Mouse (Mus musculus): ENCODE results near the gene Robo4. TPM values are rescaled to one million over a fixed set of nuclear protein-coding genes. Genes with fewer than 3 reads are reported as not detected.

The Robo4 gene
- polyA plus RNA-seq, 1 experiment from 2014 or later, result 4.5 TPM

DNA sequence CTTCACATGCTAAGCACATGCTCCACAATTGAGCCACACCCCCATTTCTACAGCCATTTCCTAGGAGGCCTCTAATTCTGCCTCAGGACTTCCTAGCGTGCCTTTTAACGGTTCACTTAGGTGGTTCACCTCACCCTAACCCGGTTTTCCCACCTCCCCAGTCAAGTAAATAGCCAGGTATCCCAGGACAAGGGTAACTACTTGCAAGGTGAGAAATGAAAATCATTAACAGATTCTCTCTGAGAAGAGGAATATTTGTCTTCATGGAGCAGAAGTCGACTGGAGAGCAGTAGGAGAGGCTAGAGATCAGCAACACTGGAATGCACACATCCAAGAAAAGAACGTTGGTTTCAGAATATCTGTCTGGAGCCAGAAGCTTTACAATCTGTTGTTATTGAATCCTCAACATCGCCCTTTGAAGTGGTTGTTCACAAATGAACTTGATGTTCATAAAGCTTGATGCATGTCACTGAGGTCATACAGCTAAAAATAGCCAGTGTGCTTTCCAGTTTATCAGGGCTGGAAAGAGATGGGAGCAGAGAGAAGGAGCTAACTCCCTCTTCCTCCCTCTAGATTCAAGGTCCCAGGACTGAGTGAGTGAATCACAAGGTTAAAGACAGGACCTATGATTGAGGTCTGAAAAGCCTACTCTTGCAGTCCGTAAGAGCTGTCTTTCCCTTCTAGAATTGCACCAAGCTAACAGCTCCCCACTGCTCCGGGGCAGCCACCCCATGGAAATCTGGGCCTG, 8.2 kb downstream of the Robo4 start:
- ATAC-seq (ENCODE audit: low FRiP score, low TSS enrichment) (no peak), DNase-seq (no peak)
- Histone ChIP-seq H3K4me3 (replicated peaks; ENCODE audit: low read depth, low read length) (no peak overlapping the region), H3K4me1 (ENCODE audit: control insufficient read depth, insufficient read depth, low read length) (no peaks in the 10 kb centered on the region), H3K4me2 (ENCODE audit: low read length) (no peak overlapping the region), H3K27me3 (ENCODE audit: control insufficient read depth, insufficient read depth, low read length) (no peaks in the 10 kb centered on the region), H3K9me3 (ENCODE audit: control insufficient read depth, low read length) (no peaks in the 10 kb centered on the region), H3K9ac (replicated peaks; ENCODE audit: low read length) (no peak overlapping the region), H3K27ac (replicated peaks; ENCODE audit: low read depth, low read length) (no peak overlapping the region), H3K36me3 (ENCODE audit: control insufficient read depth, insufficient read depth, low read length) (no peaks in the 10 kb centered on the region)
- WGBS, result 81% methylated on average over 8 of the region's 8 CpGs

DNA sequence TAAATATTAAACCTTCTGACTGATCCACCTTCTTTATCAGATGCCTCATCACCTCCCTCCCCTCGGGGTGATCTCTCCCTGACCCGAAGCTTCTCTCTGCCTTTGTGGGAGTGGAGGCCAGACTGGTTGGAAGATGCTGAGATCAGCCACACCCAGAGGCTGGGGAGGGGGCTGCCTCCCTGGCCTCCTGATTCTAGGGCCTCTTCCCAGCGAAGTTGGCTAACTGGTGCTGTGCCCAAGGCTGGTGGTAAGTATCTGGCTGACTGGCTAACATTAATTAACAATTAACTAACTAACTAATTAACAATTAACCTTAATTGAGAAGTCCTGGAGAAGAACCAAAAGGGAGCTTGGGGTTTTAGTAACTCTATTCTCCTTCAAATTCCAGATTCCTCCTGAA, 11.3 kb downstream of the Robo4 start:
- no peak overlapping the region for H3K27ac ChIP-seq (replicated peaks; ENCODE audit: low read depth, low read length)
- H3K9ac ChIP-seq (replicated peaks; ENCODE audit: low read length), result no peak overlapping the region
- no peak for DNase-seq
- H3K9me3 ChIP-seq (ENCODE audit: control insufficient read depth, low read length), result no peaks in the 10 kb centered on the region
- no peaks in the 10 kb centered on the region for H3K27me3 ChIP-seq (ENCODE audit: control insufficient read depth, insufficient read depth, low read length)
- H3K4me2 ChIP-seq (ENCODE audit: low read length), result no peak overlapping the region
- no peak overlapping the region for H3K4me3 ChIP-seq (replicated peaks; ENCODE audit: low read depth, low read length)
- no peaks in the 10 kb centered on the region for H3K4me1 ChIP-seq (ENCODE audit: control insufficient read depth, insufficient read depth, low read length)
- no peaks in the 10 kb centered on the region for H3K36me3 ChIP-seq (ENCODE audit: control insufficient read depth, insufficient read depth, low read length)
- no peak for ATAC-seq (ENCODE audit: low FRiP score, low TSS enrichment)
- 68% methylated on average over 3 of the region's 3 CpGs for WGBS

DNA sequence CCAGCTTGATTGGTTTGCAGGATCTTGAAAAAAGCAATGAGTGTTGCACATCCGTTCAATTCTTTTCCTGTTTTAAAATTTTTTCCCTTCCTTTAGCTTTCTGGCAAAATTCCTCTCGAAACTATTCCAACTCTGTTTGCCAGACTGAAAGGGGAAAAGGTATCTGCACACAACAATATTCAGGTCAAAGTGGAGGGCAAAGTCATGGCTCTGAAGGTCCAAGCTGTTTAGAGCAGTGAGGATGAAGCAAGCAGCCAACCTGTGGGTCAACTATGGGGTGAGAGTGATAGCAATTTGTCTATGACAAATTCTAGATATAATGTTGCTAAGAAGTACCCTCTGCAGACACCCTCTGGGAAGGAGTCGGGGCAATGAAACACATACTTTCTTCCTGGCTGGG, 13.0 kb downstream of the Robo4 start:
- WGBS, result 84% methylated on average over 3 of the region's 3 CpGs

DNA sequence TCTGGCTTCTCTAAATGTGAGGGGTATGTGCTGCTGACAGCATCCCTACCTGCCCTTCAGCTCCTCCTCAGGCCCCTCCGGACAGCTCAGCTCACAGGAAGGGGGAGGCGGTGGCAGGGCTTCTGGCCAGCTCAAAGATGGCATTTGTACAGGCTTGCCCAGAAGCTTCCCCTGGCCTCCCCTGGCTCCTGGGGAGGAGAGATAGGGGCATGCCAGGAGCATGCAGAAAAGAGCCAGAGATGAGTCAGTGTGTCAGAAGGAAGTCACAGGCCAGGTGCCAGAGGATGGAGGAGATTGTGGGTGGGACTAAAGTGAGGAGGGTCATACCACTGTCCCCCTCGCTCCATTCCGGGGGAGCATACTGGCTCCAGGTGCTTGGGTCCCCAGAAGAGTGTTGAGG, 17.1 kb downstream of the Robo4 start:
- no peak overlapping the region for H3K4me2 ChIP-seq (ENCODE audit: low read length)
- H3K9ac ChIP-seq (replicated peaks; ENCODE audit: low read length), result no peak overlapping the region
- no peak for ATAC-seq (ENCODE audit: low FRiP score, low TSS enrichment)
- peaks cover 7% of the 10 kb centered on the region; the same call in 1 of the 2 replicates for H3K27me3 ChIP-seq (ENCODE audit: control insufficient read depth, insufficient read depth, low read length)
- H3K4me1 ChIP-seq (ENCODE audit: control insufficient read depth, insufficient read depth, low read length), result peaks cover 6% of the 10 kb centered on the region; the same call in 1 of the 2 replicates
- H3K9me3 ChIP-seq (ENCODE audit: control insufficient read depth, low read length), result no peaks in the 10 kb centered on the region
- DNase-seq, result no peak
- no peak overlapping the region for H3K27ac ChIP-seq (replicated peaks; ENCODE audit: low read depth, low read length)
- WGBS, result 85% methylated on average over 4 of the region's 4 CpGs
- H3K36me3 ChIP-seq (ENCODE audit: control insufficient read depth, insufficient read depth, low read length), result no peaks in the 10 kb centered on the region
- no peak overlapping the region for H3K4me3 ChIP-seq (replicated peaks; ENCODE audit: low read depth, low read length)

More for the DNA sequence above, 13.0 kb downstream of the Robo4 start:
- no peaks in the 10 kb centered on the region for H3K36me3 ChIP-seq (ENCODE audit: control insufficient read depth, insufficient read depth, low read length)
- H3K27me3 ChIP-seq (ENCODE audit: control insufficient read depth, insufficient read depth, low read length), result no peaks in the 10 kb centered on the region
- H3K9ac ChIP-seq (replicated peaks; ENCODE audit: low read length), result no peak overlapping the region
- no peak overlapping the region for H3K4me2 ChIP-seq (ENCODE audit: low read length)
- no peaks in the 10 kb centered on the region for H3K9me3 ChIP-seq (ENCODE audit: control insufficient read depth, low read length)
- no peak for DNase-seq
- H3K4me3 ChIP-seq (replicated peaks; ENCODE audit: low read depth, low read length), result no peak overlapping the region
- no peak for ATAC-seq (ENCODE audit: low FRiP score, low TSS enrichment)
- H3K4me1 ChIP-seq (ENCODE audit: control insufficient read depth, insufficient read depth, low read length), result no peaks in the 10 kb centered on the region
- no peak overlapping the region for H3K27ac ChIP-seq (replicated peaks; ENCODE audit: low read depth, low read length)

DNA sequence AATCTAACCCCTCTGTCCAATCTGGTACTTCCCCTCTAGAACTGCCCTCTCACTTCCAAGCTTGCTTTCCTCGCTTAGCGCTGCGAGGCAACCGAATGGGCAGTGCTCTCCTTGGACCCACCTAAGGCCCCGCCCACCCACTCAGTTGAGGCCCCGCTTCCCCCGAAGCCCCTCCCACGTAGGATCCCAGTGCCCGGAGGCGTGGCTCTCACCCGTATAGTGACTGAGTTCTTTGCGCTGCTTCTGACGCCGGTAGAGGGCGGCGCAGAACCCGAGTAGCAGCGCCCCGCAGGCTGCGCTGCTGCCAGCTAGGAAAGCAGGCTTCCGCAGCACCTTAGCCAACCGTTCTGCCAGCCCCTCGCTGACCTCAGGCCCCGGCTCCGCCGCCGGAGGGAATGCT, 19.0 kb downstream of the Robo4 start:
- H3K4me3 ChIP-seq (replicated peaks; ENCODE audit: low read depth, low read length), result peak overlapping the region; percentile 16
- H3K4me1 ChIP-seq (ENCODE audit: control insufficient read depth, insufficient read depth, low read length), result peaks cover 6% of the 10 kb centered on the region; the same call in 1 of the 2 replicates
- 1% methylated on average over 27 of the region's 27 CpGs for WGBS
- H3K27me3 ChIP-seq (ENCODE audit: control insufficient read depth, insufficient read depth, low read length), result peaks cover 7% of the 10 kb centered on the region; the same call in 1 of the 2 replicates
- H3K27ac ChIP-seq (replicated peaks; ENCODE audit: low read depth, low read length), result no peak overlapping the region
- DNase-seq (peak; percentile 92), ATAC-seq (ENCODE audit: low FRiP score, low TSS enrichment) (peak; percentile 85)
- H3K9me3 ChIP-seq (ENCODE audit: control insufficient read depth, low read length), result no peaks in the 10 kb centered on the region
- peak overlapping the region; percentile 53 for H3K4me2 ChIP-seq (ENCODE audit: low read length)
- no peaks in the 10 kb centered on the region for H3K36me3 ChIP-seq (ENCODE audit: control insufficient read depth, insufficient read depth, low read length)
- H3K9ac ChIP-seq (replicated peaks; ENCODE audit: low read length), result no peak overlapping the region

DNA sequence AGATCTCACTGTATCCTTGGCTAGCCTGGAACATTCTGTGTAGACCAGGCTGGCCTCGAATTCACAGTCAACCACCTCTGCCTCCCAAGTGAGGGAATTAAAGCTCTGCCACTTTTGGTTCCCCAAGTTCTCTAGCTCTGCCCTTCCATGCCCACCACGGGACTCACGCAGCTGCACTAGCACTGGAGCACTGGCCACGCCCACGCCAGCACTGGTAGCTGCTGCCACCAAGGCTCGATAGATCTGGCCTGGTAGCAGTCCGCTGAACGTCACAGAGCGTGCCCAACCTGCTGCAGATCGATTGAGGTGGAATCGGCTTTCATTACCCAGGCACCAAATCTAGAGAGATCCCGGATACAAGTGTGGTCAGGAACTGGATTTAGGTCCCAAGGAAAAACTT, 19.5 kb downstream of the Robo4 start:
- Histone ChIP-seq H3K36me3 (ENCODE audit: control insufficient read depth, insufficient read depth, low read length) (no peaks in the 10 kb centered on the region), H3K9me3 (ENCODE audit: control insufficient read depth, low read length) (no peaks in the 10 kb centered on the region), H3K4me3 (replicated peaks; ENCODE audit: low read depth, low read length) (peak overlapping the region; percentile 16), H3K4me1 (ENCODE audit: control insufficient read depth, insufficient read depth, low read length) (peaks cover 6% of the 10 kb centered on the region; the same call in 1 of the 2 replicates), H3K9ac (replicated peaks; ENCODE audit: low read length) (no peak overlapping the region), H3K27me3 (ENCODE audit: control insufficient read depth, insufficient read depth, low read length) (peaks cover 7% of the 10 kb centered on the region; the same call in 1 of the 2 replicates), H3K4me2 (ENCODE audit: low read length) (peak overlapping the region; percentile 53), H3K27ac (replicated peaks; ENCODE audit: low read depth, low read length) (no peak overlapping the region)
- DNase-seq, result peak; percentile 45
- ATAC-seq (ENCODE audit: low FRiP score, low TSS enrichment), result peak; percentile 26; the same call in 1 of the 2 replicates
- 18% methylated on average over 12 of the region's 12 CpGs for WGBS

DNA sequence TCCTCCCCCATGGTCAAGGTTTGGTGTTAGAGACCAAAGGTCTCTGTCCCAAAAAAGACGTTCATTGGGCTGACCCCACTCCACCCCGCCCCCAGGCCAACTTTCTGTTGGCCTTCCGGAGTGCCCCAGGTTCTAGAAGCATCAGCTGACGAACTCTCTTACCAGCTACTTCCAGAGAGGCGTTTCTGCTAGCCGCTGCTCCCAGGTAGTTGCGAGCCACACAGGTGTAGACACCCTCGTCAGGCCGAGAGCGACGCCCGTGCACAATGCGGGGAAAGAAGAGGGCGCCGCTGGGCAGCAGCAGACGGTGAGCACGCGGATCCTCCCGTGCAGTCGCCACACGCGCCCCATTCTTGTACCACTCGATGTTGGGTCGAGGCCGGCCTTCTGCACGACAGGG, 27.6 kb downstream of the Robo4 start:
- no peak overlapping the region for H3K4me2 ChIP-seq (ENCODE audit: low read length)
- no peak overlapping the region for H3K27ac ChIP-seq (replicated peaks; ENCODE audit: low read depth, low read length)
- H3K4me3 ChIP-seq (replicated peaks; ENCODE audit: low read depth, low read length), result no peak overlapping the region
- ATAC-seq (ENCODE audit: low FRiP score, low TSS enrichment) (no peak), DNase-seq (no peak)
- no peaks in the 10 kb centered on the region for H3K36me3 ChIP-seq (ENCODE audit: control insufficient read depth, insufficient read depth, low read length)
- peaks cover 62% of the 10 kb centered on the region for H3K27me3 ChIP-seq (ENCODE audit: control insufficient read depth, insufficient read depth, low read length)
- H3K9me3 ChIP-seq (ENCODE audit: control insufficient read depth, low read length), result no peaks in the 10 kb centered on the region
- H3K4me1 ChIP-seq (ENCODE audit: control insufficient read depth, insufficient read depth, low read length), result peaks cover 15% of the 10 kb centered on the region; the same call in 1 of the 2 replicates
- WGBS, result 16% methylated on average over 26 of the region's 26 CpGs
- no peak overlapping the region for H3K9ac ChIP-seq (replicated peaks; ENCODE audit: low read length)

DNA sequence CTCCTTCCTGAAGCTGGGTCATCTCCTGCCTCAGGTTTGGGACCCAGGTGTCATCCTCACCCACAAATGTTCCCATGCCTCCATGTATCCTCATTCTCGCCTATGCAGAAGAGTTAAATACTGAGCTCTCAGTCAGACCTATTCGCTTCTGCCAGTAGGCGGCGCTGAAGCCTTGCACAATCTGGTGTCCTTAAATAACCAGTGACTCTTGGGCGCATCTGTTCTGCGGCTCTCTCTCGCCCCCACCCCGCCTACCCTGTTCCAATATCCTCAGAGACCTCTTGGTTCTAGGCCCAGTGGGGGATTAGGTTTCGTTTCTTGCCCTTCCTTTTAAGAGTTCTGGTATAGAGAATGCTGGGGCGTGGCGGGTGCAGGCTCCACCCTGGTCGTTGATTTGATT, 28.9 kb downstream of the Robo4 start:
- ATAC-seq (ENCODE audit: low FRiP score, low TSS enrichment), result peak; percentile 68
- no peak overlapping the region for H3K9ac ChIP-seq (replicated peaks; ENCODE audit: low read length)
- H3K36me3 ChIP-seq (ENCODE audit: control insufficient read depth, insufficient read depth, low read length), result no peaks in the 10 kb centered on the region
- no peaks in the 10 kb centered on the region for H3K9me3 ChIP-seq (ENCODE audit: control insufficient read depth, low read length)
- WGBS, result under 1% methylated on average over 12 of the region's 12 CpGs
- H3K4me2 ChIP-seq (ENCODE audit: low read length), result peak overlapping the region; percentile 43
- H3K27ac ChIP-seq (replicated peaks; ENCODE audit: low read depth, low read length), result no peak overlapping the region
- peak; percentile 98 for DNase-seq
- H3K4me3 ChIP-seq (replicated peaks; ENCODE audit: low read depth, low read length), result no peak overlapping the region; the same call in 1 of the 2 replicates
- H3K4me1 ChIP-seq (ENCODE audit: control insufficient read depth, insufficient read depth, low read length), result peaks cover 22% of the 10 kb centered on the region; the same call in 1 of the 2 replicates
- peaks cover 73% of the 10 kb centered on the region for H3K27me3 ChIP-seq (ENCODE audit: control insufficient read depth, insufficient read depth, low read length)
